In genomic region chr19:38930252-38930787, GRCm38 (mm10) we compare ENCODE assay signal across 7 mouse cellular contexts. TPM values are rescaled to one million over a fixed set of nuclear protein-coding genes. Genes with fewer than 3 reads are reported as not detected.
A peak's percentile ranks its signal among the peaks of the same experiment; 100 is the strongest.
DNase-seq lines count a peak whose midpoint lies in the region; ATAC-seq and TF ChIP-seq lines count a peak whose summit lies in the region.

No protein-coding gene starts in this region.

- H3K4me1 ChIP-seq in thymus, adult 2 months (replicated peaks; ENCODE audit: control insufficient read depth, insufficient read depth, low read length) = peaks cover 7% of the 10 kb centered on the region
- H3K4me1 ChIP-seq in embryonic facial prominence, embryonic 12.5 days = peaks cover 12% of the 10 kb centered on the region; the same call in 1 of the 2 replicates
- peaks cover 13% of the 10 kb centered on the region for H3K4me1 ChIP-seq in hindbrain, embryonic 12.5 days

- ATAC-seq in embryonic facial prominence, embryonic 12.5 days (ENCODE audit: insufficient number of reproducible peaks, insufficient read depth, low FRiP score, low TSS enrichment) = 0 out of 2 replicates have a peak, but pooled peaks have one; percentile 48
- peak; percentile 44; the same call in 1 of the 2 replicates for ATAC-seq in hindbrain, embryonic 12.5 days (ENCODE audit: low FRiP score)

- H3K27me3 ChIP-seq in thymus, adult 2 months (ENCODE audit: control insufficient read depth, insufficient read depth, low read length) = no peaks in the 10 kb centered on the region
- no peaks in the 10 kb centered on the region for H3K27me3 ChIP-seq in embryonic facial prominence, embryonic 12.5 days
- H3K27me3 ChIP-seq in hindbrain, embryonic 12.5 days = no peaks in the 10 kb centered on the region

- WGBS in thymus, adult 2 months = under 1% methylated on average over 23 of the region's 23 CpGs
- WGBS in embryonic facial prominence, embryonic 12.5 days = 2% methylated on average over 23 of the region's 23 CpGs
- 1% methylated on average over 23 of the region's 23 CpGs for WGBS in hindbrain, embryonic 12.5 days

- H3K27ac ChIP-seq in thymus, adult 2 months (ENCODE audit: control insufficient read depth, insufficient read depth, low read length) = no peak overlapping the region
- H3K27ac ChIP-seq in embryonic facial prominence, embryonic 12.5 days = peak overlapping the region; percentile 88
- 0 out of 2 replicates have a peak overlapping the region, but pooled peaks have one; percentile 71 for H3K27ac ChIP-seq in hindbrain, embryonic 12.5 days

- H3K4me2 ChIP-seq in embryonic facial prominence, embryonic 12.5 days (replicated peaks) = peak overlapping the region; percentile 73
- peak overlapping the region; percentile 90 for H3K4me2 ChIP-seq in hindbrain, embryonic 12.5 days (replicated peaks)

- H3K9me3 ChIP-seq in embryonic facial prominence, embryonic 12.5 days = no peaks in the 10 kb centered on the region
- H3K9me3 ChIP-seq in hindbrain, embryonic 12.5 days (replicated peaks) = no peaks in the 10 kb centered on the region

- peak overlapping the region; percentile 86 for H3K4me3 ChIP-seq in thymus, adult 2 months (ENCODE audit: control insufficient read depth, insufficient read depth, low read length)
- peak overlapping the region; percentile 79 for H3K4me3 ChIP-seq in embryonic facial prominence, embryonic 12.5 days
- H3K4me3 ChIP-seq in hindbrain, embryonic 12.5 days = peak overlapping the region; percentile 82

- H3K36me3 ChIP-seq in thymus, adult 2 months (ENCODE audit: control insufficient read depth, insufficient read depth, low read length) = 0 out of 2 replicates have a peak, but pooled peaks cover 3% of the 10 kb centered on the region
- H3K36me3 ChIP-seq in embryonic facial prominence, embryonic 12.5 days = peaks cover 7% of the 10 kb centered on the region; the same call in 1 of the 2 replicates
- H3K36me3 ChIP-seq in hindbrain, embryonic 12.5 days = 0 out of 2 replicates have a peak, but pooled peaks cover 3% of the 10 kb centered on the region

- TF ChIP-seq POLR2A in thymus, adult 2 months (IDR thresholded peaks at IDR 0.05; ENCODE audit: control insufficient read depth, extremely low read depth, insufficient read depth, low read length, poor library complexity) = no peak

- DNase-seq in thymus, adult 2 months = no peak
- DNase-seq in thymus, postnatal 36 days = no peak
- peak; percentile 2 for DNase-seq in lung, postnatal 36 days
- DNase-seq in ovary, postnatal 36 days (ENCODE audit: low spot score) = no peak
- DNase-seq in gastrocnemius, postnatal 25 days = no peak

- peak overlapping the region; percentile 90 for H3K9ac ChIP-seq in embryonic facial prominence, embryonic 12.5 days
- peak overlapping the region; percentile 83 for H3K9ac ChIP-seq in hindbrain, embryonic 12.5 days

- TF ChIP-seq CTCF in thymus, adult 2 months (IDR thresholded peaks at IDR 0.05; ENCODE audit: borderline replicate concordance, control insufficient read depth, extremely low read depth, insufficient read depth, low read length, poor library complexity) = no peak

RNA-seq across cellular contexts. Expression of gene Hells, which starts 0.4 kb away (rescaled TPM):
- polyA plus RNA-seq in thymus, adult 2 months (2012; rRNA removed) = 4.8 and 5.6 TPM in 2 replicates
- polyA plus RNA-seq in embryonic facial prominence, embryonic 12.5 days (2016; fragmentation: Nextera tagmentation; extraction: Ambion mirVana) = 59.1 and 65.8 TPM in 2 replicates
- polyA plus RNA-seq in hindbrain, embryonic 12.5 days (2016; fragmentation: Nextera tagmentation; extraction: Ambion mirVana) = 40.9 and 45.7 TPM in 2 replicates
- total RNA-seq in gastrocnemius, postnatal 25 days (2021) = 1 to 10 TPM; 1.0 to 1.1 TPM
